In the genomic region with DNA sequence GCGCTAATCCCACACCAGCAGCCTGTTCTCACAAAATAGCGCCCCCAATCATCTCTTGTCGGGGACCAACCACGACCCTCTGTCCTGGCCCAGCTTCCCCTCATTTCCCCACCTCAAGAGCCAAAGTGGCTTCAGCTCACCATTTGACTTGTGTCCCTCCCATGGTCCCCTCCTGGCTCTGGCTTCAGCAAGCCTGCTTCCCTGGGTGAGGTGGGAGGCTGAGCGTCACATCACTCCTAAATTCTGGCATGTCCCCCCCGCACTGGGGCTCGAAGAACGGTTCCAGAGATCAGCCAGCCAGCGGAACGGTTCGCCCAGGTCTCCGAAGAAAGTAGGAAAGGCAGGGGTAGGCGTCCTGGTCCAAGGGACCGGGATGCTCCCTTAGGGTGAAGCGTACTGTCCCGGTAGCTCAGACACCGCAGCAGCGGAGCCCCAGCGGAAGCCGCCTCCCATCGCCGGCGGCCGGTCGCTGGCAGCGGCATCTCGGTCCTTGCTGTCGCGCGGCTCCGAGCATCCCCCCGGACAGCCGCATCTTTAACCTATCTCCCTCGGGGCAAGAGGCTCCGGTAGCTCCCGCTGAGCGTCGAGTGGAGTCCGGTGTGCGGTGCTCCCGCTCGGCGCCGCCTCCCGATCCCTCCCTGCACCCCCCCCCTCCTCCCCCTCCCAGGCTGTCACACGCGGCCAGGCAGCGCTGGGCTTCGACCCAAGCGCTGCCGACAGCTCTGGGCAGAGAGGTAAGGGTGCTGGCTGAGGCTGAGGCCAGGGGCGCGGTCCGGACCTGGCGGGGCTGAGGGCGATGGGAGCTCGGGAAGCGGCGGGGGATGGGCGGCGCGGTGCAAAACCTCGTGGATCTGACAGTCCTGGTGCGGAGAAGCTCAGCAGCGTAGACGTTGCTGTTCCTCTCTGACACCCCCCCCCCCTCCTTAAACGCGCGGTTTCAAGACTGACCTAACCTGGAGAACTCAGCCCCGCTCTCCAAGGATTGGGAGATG, we compare ENCODE assay signal across 8 mouse cellular contexts. TPM values are rescaled to one million over a fixed set of nuclear protein-coding genes. Genes with fewer than 3 reads are reported as not detected.
A peak's percentile ranks its signal among the peaks of the same experiment; 100 is the strongest.
DNase-seq lines count a peak whose midpoint lies in the region; ATAC-seq and TF ChIP-seq lines count a peak whose summit lies in the region.

No protein-coding gene starts in this region.

- peak; percentile 51 for ATAC-seq in forebrain, embryonic 11.5 days (replicated peaks; ENCODE audit: low FRiP score)
- ATAC-seq in lung, embryonic 16.5 days (ENCODE audit: low read depth) = peak; percentile 31

- peak; percentile 9 to 14 for DNase-seq in CD8-positive naive resting alpha-beta T cell, adult 2 months (ENCODE audit: low read depth in 2 of 2, low spot score in 2 of 2)
- peak; percentile 76 for DNase-seq in forebrain, embryonic 11.5 days (ENCODE audit: low spot score)
- DNase-seq in heart, postnatal 4 days = peak; percentile 39
- DNase-seq in layer of hippocampus, postnatal 14 days (ENCODE audit: low spot score in 2 of 2) = peak; percentile 60 to 71
- no peak for DNase-seq in adipocyte (ENCODE audit: low spot score)

- no peak for TF ChIP-seq POLR2A in bone marrow macrophage, adult 2 months (IDR thresholded peaks at IDR 0.05; ENCODE audit: borderline replicate concordance, low read depth, low read length)
- no peak; the same call in 1 of the 2 replicates for TF ChIP-seq POLR2A in olfactory bulb, adult 2 months (IDR thresholded peaks at IDR 0.05; ENCODE audit: insufficient read depth, low read depth, low read length)

- H3K27ac ChIP-seq in bone marrow macrophage, adult 2 months (ENCODE audit: insufficient read depth, low read depth, low read length) = no peak overlapping the region
- no peak overlapping the region for H3K27ac ChIP-seq in forebrain, embryonic 11.5 days (ENCODE audit: low read depth, low read length)
- no peak overlapping the region for H3K27ac ChIP-seq in lung, embryonic 16.5 days (ENCODE audit: low read length)
- peak overlapping the region; percentile 86 for H3K27ac ChIP-seq in olfactory bulb, adult 2 months (ENCODE audit: insufficient read depth, low read depth, low read length)

- 1% methylated on average over 64 of the region's 70 CpGs for WGBS in forebrain, embryonic 11.5 days
- WGBS in lung, embryonic 16.5 days = 2% methylated on average over 62 of the region's 70 CpGs
- WGBS in olfactory bulb, adult 2 months = under 1% methylated on average over 69 of the region's 70 CpGs

- no peak for TF ChIP-seq CTCF in bone marrow macrophage, adult 2 months (IDR thresholded peaks at IDR 0.05; ENCODE audit: low read depth, low read length)
- no peak for TF ChIP-seq CTCF in olfactory bulb, adult 2 months (IDR thresholded peaks at IDR 0.05; ENCODE audit: insufficient read depth, low read depth, low read length)

- no peaks in the 10 kb centered on the region for H3K36me3 ChIP-seq in forebrain, embryonic 11.5 days (ENCODE audit: control insufficient read depth, insufficient read depth, low read length)
- H3K36me3 ChIP-seq in lung, embryonic 16.5 days (ENCODE audit: control insufficient read depth, insufficient read depth, low read length) = no peaks in the 10 kb centered on the region

- H3K9me3 ChIP-seq in forebrain, embryonic 11.5 days (ENCODE audit: control insufficient read depth, low read length) = no peaks in the 10 kb centered on the region
- no peaks in the 10 kb centered on the region for H3K9me3 ChIP-seq in lung, embryonic 16.5 days (ENCODE audit: control insufficient read depth, low read length)

- peaks cover 5% of the 10 kb centered on the region for H3K27me3 ChIP-seq in forebrain, embryonic 11.5 days (ENCODE audit: control insufficient read depth, insufficient read depth, low read length)
- H3K27me3 ChIP-seq in lung, embryonic 16.5 days (ENCODE audit: control insufficient read depth, insufficient read depth, low read depth, low read length) = peaks cover 8% of the 10 kb centered on the region

- peak overlapping the region; percentile 95 for H3K4me2 ChIP-seq in forebrain, embryonic 11.5 days (ENCODE audit: low read depth, low read length, severe bottlenecking)
- H3K4me2 ChIP-seq in lung, embryonic 16.5 days (ENCODE audit: low read depth, low read length) = peak overlapping the region; percentile 98

- H3K4me1 ChIP-seq in bone marrow macrophage, adult 2 months (ENCODE audit: control insufficient read depth, insufficient read depth, low read length) = peaks cover 4% of the 10 kb centered on the region; the same call in 1 of the 2 replicates
- H3K4me1 ChIP-seq in forebrain, embryonic 11.5 days (replicated peaks; ENCODE audit: control insufficient read depth, insufficient read depth, low read length) = peaks cover 9% of the 10 kb centered on the region
- H3K4me1 ChIP-seq in lung, embryonic 16.5 days (replicated peaks; ENCODE audit: control insufficient read depth, insufficient read depth, low read length) = peaks cover 23% of the 10 kb centered on the region
- H3K4me1 ChIP-seq in olfactory bulb, adult 2 months (ENCODE audit: control insufficient read depth, insufficient read depth, low read length) = peaks cover 11% of the 10 kb centered on the region

- H3K9ac ChIP-seq in forebrain, embryonic 11.5 days (ENCODE audit: low read length) = peak overlapping the region; percentile 48
- peak overlapping the region; percentile 65 for H3K9ac ChIP-seq in lung, embryonic 16.5 days (ENCODE audit: low read length)

- H3K4me3 ChIP-seq in bone marrow macrophage, adult 2 months (ENCODE audit: insufficient read depth, low read length) = peak overlapping the region; percentile 52
- H3K4me3 ChIP-seq in forebrain, embryonic 11.5 days (ENCODE audit: low read depth, low read length) = peak overlapping the region; percentile 42
- H3K4me3 ChIP-seq in lung, embryonic 16.5 days (ENCODE audit: low read length) = peak overlapping the region; percentile 54
- H3K4me3 ChIP-seq in olfactory bulb, adult 2 months (ENCODE audit: insufficient read depth, low read depth, low read length) = peak overlapping the region; percentile 81

RNA-seq across cellular contexts. Expression of a gene that starts 39.1 kb away (rescaled TPM):
- 29.3 and 32.1 TPM in 2 replicates for polyA plus RNA-seq in bone marrow macrophage, adult 2 months (2012; ENCODE audit: insufficient read depth, insufficient read length, missing spikeins)
- polyA plus RNA-seq in forebrain, embryonic 11.5 days (2014; fragmentation: Nextera tagmentation; extraction: Ambion mirVana) = 53.2 and 57.7 TPM in 2 replicates
- total RNA-seq in heart, postnatal 4 days (2021) = 100 to 1,000 TPM; 278 to 283 TPM
- 100 to 1,000 TPM; 142 to 149 TPM for total RNA-seq in layer of hippocampus, postnatal 14 days (2021)
- polyA plus RNA-seq in lung, embryonic 16.5 days (2015; fragmentation: Nextera tagmentation; extraction: Ambion mirVana) = 40.5 and 43.6 TPM in 2 replicates
- not detected in 2 replicates for polyA plus RNA-seq in olfactory bulb, adult 2 months (2012; ENCODE audit: insufficient read depth, insufficient read length, low replicate concordance, missing spikeins)

RNA-seq across cellular contexts. Expression of a gene that starts 40.6 kb away (rescaled TPM):
- polyA plus RNA-seq in bone marrow macrophage, adult 2 months (2012; ENCODE audit: insufficient read depth, insufficient read length, missing spikeins) = not detected in 2 replicates
- polyA plus RNA-seq in forebrain, embryonic 11.5 days (2014; fragmentation: Nextera tagmentation; extraction: Ambion mirVana) = 18.1 and 19.5 TPM in 2 replicates
- total RNA-seq in heart, postnatal 4 days (2021) = 10 to 100 TPM in 1 of 2 experiments, 1 to 10 TPM in 1; 9.9 to 10.1 TPM
- total RNA-seq in layer of hippocampus, postnatal 14 days (2021) = 10 to 100 TPM; 75.2 to 79.8 TPM
- polyA plus RNA-seq in lung, embryonic 16.5 days (2015; fragmentation: Nextera tagmentation; extraction: Ambion mirVana) = 6.9 and 8.1 TPM in 2 replicates
- polyA plus RNA-seq in olfactory bulb, adult 2 months (2012; ENCODE audit: insufficient read depth, insufficient read length, low replicate concordance, missing spikeins) = not detected in 2 replicates

RNA-seq across cellular contexts. Expression of a gene that starts 47.6 kb away (rescaled TPM):
- polyA plus RNA-seq in bone marrow macrophage, adult 2 months (2012; ENCODE audit: insufficient read depth, insufficient read length, missing spikeins) = not detected in 2 replicates
- polyA plus RNA-seq in forebrain, embryonic 11.5 days (2014; fragmentation: Nextera tagmentation; extraction: Ambion mirVana) = 0.79 and 2.3 TPM in 2 replicates
- 1 to 10 TPM; 5.2 to 6.3 TPM for total RNA-seq in heart, postnatal 4 days (2021)
- total RNA-seq in layer of hippocampus, postnatal 14 days (2021) = 1 to 10 TPM; 1.5 to 2.1 TPM
- polyA plus RNA-seq in lung, embryonic 16.5 days (2015; fragmentation: Nextera tagmentation; extraction: Ambion mirVana) = 14.9 and 18.5 TPM in 2 replicates
- not detected in 2 replicates for polyA plus RNA-seq in olfactory bulb, adult 2 months (2012; ENCODE audit: insufficient read depth, insufficient read length, low replicate concordance, missing spikeins)

RNA-seq across cellular contexts. Expression of a gene that starts 52.4 kb away (rescaled TPM):
- 2.4 and 3.0 TPM in 2 replicates for polyA plus RNA-seq in bone marrow macrophage, adult 2 months (2012; ENCODE audit: insufficient read depth, insufficient read length, missing spikeins)
- 5.5 and 6.0 TPM in 2 replicates for polyA plus RNA-seq in forebrain, embryonic 11.5 days (2014; fragmentation: Nextera tagmentation; extraction: Ambion mirVana)
- 1,000 to 10,000 TPM; 1,184 to 1,197 TPM for total RNA-seq in heart, postnatal 4 days (2021)
- total RNA-seq in layer of hippocampus, postnatal 14 days (2021) = 10 to 100 TPM; 77.7 to 89.3 TPM
- polyA plus RNA-seq in lung, embryonic 16.5 days (2015; fragmentation: Nextera tagmentation; extraction: Ambion mirVana) = 173 and 174 TPM in 2 replicates
- not detected in 2 replicates for polyA plus RNA-seq in olfactory bulb, adult 2 months (2012; ENCODE audit: insufficient read depth, insufficient read length, low replicate concordance, missing spikeins)

RNA-seq across cellular contexts. Expression of a gene that starts 53.4 kb away (rescaled TPM):
- polyA plus RNA-seq in bone marrow macrophage, adult 2 months (2012; ENCODE audit: insufficient read depth, insufficient read length, missing spikeins) = not detected in 2 replicates
- 0.73 TPM in 1 of 2 replicates, not detected in the other for polyA plus RNA-seq in forebrain, embryonic 11.5 days (2014; fragmentation: Nextera tagmentation; extraction: Ambion mirVana)
- total RNA-seq in heart, postnatal 4 days (2021) = 100 to 1,000 TPM; 130 to 150 TPM
- 1 to 10 TPM; 1.3 to 1.8 TPM for total RNA-seq in layer of hippocampus, postnatal 14 days (2021)
- 21.1 and 26.2 TPM in 2 replicates for polyA plus RNA-seq in lung, embryonic 16.5 days (2015; fragmentation: Nextera tagmentation; extraction: Ambion mirVana)
- polyA plus RNA-seq in olfactory bulb, adult 2 months (2012; ENCODE audit: insufficient read depth, insufficient read length, low replicate concordance, missing spikeins) = not detected in 2 replicates
